Mouse (Mus musculus): ENCODE results near the gene Fam166a.

Gene Fam166a

GRCm38 (mm10) chr2:25221331-25221772 is 2.8 kb downstream of the Fam166a start:
- CTCF ChIA-PET = interaction anchor here (1.3 kb wide), 1 partner anchor 31 kb away, joined by 4 read pairs; no protein-coding TSS in a partner anchor

GRCm38 (mm10) chr2:25223681-25224491 is 5.3 kb downstream of the Fam166a start:
- CTCF ChIA-PET = interaction anchor here (1.1 to 1.2 kb wide), 2 partner anchors 12 to 43 kb away, joined by 3 read pairs; partner anchors contain the start of genes Nelfb and Nrarp

- CTCF ChIA-PET = interaction anchor here (0.7 to 1.2 kb wide), 2 partner anchors 19 to 43 kb away, joined by 3 read pairs; partner anchors contain the start of gene Nrarp
These were observed 5.9 kb downstream of the Fam166a start, which contains the start of gene Tubb4b for GRCm38 (mm10) chr2:25224492-25224765. Gene Tubb4b (minus strand): TSS chr2:25224702.

GRCm38 (mm10) chr2:25224766-25225752 is 6.5 kb downstream of the Fam166a start:
- CTCF ChIA-PET = interaction anchor here (0.6 to 1.2 kb wide), 6 partner anchors 13 to 93 kb away, joined by 3 to 8 read pairs (median 4); partner anchors contain the start of gene Nrarp

GRCm38 (mm10) chr2:25225811-25226379 is 7.3 kb downstream of the Fam166a start:
- CTCF ChIA-PET = interaction anchor here (0.7 to 1.2 kb wide), 2 partner anchors 13 to 94 kb away, joined by 4 read pairs; no protein-coding TSS in a partner anchor

- CTCF ChIA-PET = interaction anchor here (1.6 to 2.4 kb wide), 2 partner anchors 33 to 37 kb away, joined by 4 to 10 read pairs; no protein-coding TSS in a partner anchor
These were observed 8.3 kb downstream of the Fam166a start for GRCm38 (mm10) chr2:25226864-25227263.

GRCm38 (mm10) chr2:25227406-25227805 is 8.9 kb downstream of the Fam166a start:
- CTCF ChIA-PET = interaction anchor here (0.7 to 2.4 kb wide), 5 partner anchors 15 to 38 kb away, joined by 3 to 10 read pairs (median 4); partner anchors contain the start of gene Rnf208

- CTCF ChIA-PET = interaction anchor here (0.7 to 2.4 kb wide), 8 partner anchors 13 to 43 kb away, joined by 3 to 10 read pairs (median 4); partner anchors contain the start of genes Anapc2, Rnf208, Ssna1 and Tor4a
These were observed 9.9 kb downstream of the Fam166a start for GRCm38 (mm10) chr2:25228431-25228889.

GRCm38 (mm10) chr2:25228995-25229530 is 10.5 kb downstream of the Fam166a start:
- CTCF ChIA-PET = interaction anchor here (0.7 to 2.4 kb wide), 8 partner anchors 13 to 43 kb away, joined by 3 to 10 read pairs (median 4); partner anchors contain the start of genes Anapc2, Rnf208, Ssna1 and Tor4a

GRCm38 (mm10) chr2:25229582-25229981 is 11.0 kb downstream of the Fam166a start:
- CTCF ChIA-PET = interaction anchor here (1.0 to 1.7 kb wide), 4 partner anchors 21 to 42 kb away, joined by 4 to 5 read pairs (median 4); partner anchors contain the start of genes Anapc2 and Ssna1

- CTCF ChIA-PET = no interaction called here
These were observed 12.0 kb downstream of the Fam166a start for GRCm38 (mm10) chr2:25230581-25230980.

- CTCF ChIA-PET = no interaction called here
These were observed 12.5 kb downstream of the Fam166a start for GRCm38 (mm10) chr2:25231038-25231437.

- CTCF ChIA-PET = no interaction called here
These were observed 14.9 kb downstream of the Fam166a start for GRCm38 (mm10) chr2:25233421-25233820.

GRCm38 (mm10) chr2:25234050-25234449 is 15.5 kb downstream of the Fam166a start, which contains the start of gene Slc34a3:
Gene Slc34a3 (minus strand): TSS chr2:25234364.
- CTCF ChIA-PET = no interaction called here

- CTCF ChIA-PET = no interaction called here
These were observed 16.1 kb downstream of the Fam166a start for GRCm38 (mm10) chr2:25234551-25235220.

- CTCF ChIA-PET = interaction anchor here (0.6 kb wide), 1 partner anchor 423 kb away, joined by 3 read pairs; no protein-coding TSS in a partner anchor
These were observed 18.1 kb downstream of the Fam166a start, which contains the start of gene Rnf224 for GRCm38 (mm10) chr2:25236614-25237013. Gene Rnf224 (minus strand): TSS chr2:25236787.

GRCm38 (mm10) chr2:25237522-25237921 is 19.0 kb downstream of the Fam166a start:
- CTCF ChIA-PET = interaction anchor here (0.6 kb wide), 1 partner anchor 422 kb away, joined by 3 read pairs; no protein-coding TSS in a partner anchor

- CTCF ChIA-PET = no interaction called here
These were observed 19.6 kb downstream of the Fam166a start for GRCm38 (mm10) chr2:25238106-25238505.

GRCm38 (mm10) chr2:25239766-25240165 is 21.2 kb downstream of the Fam166a start:
- CTCF ChIA-PET = no interaction called here

Data from spleen, embryonic (tissue).